Mouse (Mus musculus) E14TG2a.4 (cell line): ENCODE measurements around the gene Ppara.

Experiments
- CTCF ChIP-seq: conservative IDR thresholded peaks from 2 replicates; pipeline ENCODE4 v1.5.1; 2014; ENCODE audit warnings: low read length
- POU5F1 ChIP-seq: IDR thresholded peaks from 2 replicates; pipeline ENCODE4 v1.6.1; 2014; ENCODE audit warnings: low read length, borderline replicate concordance

DNA sequence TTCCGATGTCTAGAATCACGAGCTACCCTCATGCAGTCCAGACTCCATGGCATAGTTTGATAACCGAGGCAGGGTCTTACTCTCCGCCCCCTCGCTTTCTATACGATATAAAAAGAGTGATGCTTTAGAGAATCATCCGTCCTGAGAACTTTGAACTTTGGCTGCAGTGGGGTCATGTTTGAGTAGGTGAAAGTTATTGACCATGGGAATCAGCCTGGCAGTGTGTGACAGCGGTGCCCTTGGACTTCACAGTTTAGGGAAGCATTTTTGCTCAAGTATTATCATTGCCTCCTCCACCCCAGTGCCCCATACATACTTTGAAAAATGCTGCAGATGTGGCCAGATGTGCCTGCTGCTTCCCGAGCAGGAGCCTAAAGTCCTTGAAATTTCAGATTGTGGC, 7.8 kb downstream of the Ppara start:
- no peak for TF ChIP-seq CTCF
- no peak for TF ChIP-seq POU5F1
